Mouse (Mus musculus) gastrocnemius, postnatal 36 days (tissue): Measurements from ENCODE around the gene Cog3. TPM values are rescaled to one million over a fixed set of nuclear protein-coding genes. Genes with fewer than 3 reads are reported as not detected.

Experiments
- DNase-seq, 2 experiments: peaks; one replicate each; pipeline ENCODE4 v3.0.0; 2022
- intact Hi-C: fragments of 180-260 bp; cut with DNase I; formaldehyde crosslinking; loops from one replicate; pipeline ENCODE4 v1.15.1; 2025
- total RNA-seq, 2 experiments: library from RNA; stranded (reverse); gene quantifications; 2 replicates each; pipeline ENCODE4 v1.2.3; 2021

Gene Cog3
- total RNA-seq, 2 experiments from 2014 or later = 6.2 to 6.6 TPM

GRCm38 (mm10) chr14:75711731-75712130, 42.6 kb downstream of the Cog3 start:
- intact Hi-C loops = no loop called here
- no peak for DNase-seq

DNA sequence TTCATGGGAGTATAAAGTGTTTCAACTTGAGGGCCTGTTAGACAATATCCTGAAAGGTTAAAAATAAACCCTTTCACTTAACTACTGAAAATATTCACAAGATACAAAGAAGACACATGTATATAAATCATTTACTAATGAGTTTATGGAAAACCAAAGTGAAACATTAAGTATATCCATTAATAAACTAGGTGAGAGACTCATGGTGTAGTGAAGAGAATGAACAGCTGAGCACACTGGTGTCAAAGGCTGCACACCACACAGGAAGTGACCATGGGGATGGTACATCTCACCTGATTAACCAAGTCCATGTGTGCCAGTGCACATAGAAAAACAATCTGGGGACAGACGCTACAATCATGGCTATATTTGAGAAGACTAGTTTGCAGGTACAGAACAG, 45.3 kb downstream of the Cog3 start:
- DNase-seq = no peak
- intact Hi-C loops = no loop called here

- intact Hi-C loops = no loop called here
- no peak for DNase-seq
Measured at GRCm38 (mm10) chr14:75707771-75708170, 46.5 kb downstream of the Cog3 start.

DNA sequence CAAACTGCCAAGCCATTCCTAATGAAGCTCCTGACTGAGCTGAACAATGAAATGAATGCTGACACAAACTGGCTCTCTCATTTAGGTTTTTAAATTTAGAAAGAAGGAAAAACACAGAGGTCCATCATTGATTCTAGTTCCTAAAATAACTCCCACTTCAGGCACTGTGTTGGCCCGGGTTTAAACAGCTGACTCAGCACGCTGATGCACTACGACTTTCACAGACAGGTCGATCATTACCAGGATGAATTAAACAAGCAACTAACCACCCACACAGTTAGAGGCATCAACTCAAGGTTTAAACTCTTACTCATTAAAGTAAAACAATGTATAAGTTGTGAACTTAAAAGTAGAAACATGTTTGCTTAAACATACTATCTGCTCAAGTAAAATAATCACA, 47.7 kb downstream of the Cog3 start:
- intact Hi-C loops = no loop called here

DNA sequence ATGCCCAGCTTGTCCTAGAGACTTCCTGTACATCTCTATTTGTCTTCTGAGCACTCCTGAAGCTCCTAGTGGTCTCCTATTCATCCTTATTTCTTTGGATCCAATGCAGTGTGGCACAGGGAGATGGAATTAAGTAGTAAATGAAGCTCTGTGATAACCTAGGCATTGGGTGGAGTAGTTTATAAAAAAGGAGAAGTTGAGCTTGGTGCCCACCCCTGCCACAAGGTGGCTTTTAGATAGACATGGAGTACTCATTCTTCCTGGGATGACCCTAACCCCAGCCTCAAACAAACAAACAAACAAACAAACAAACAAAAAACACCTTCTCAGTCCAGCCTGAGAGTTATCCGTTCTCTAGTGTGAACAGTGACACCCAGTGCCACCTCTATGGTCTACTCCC, 56.4 kb downstream of the Cog3 start:
- intact Hi-C loops = no loop called here
- DNase-seq = no peak

More for the DNA sequence above, 47.7 kb downstream of the Cog3 start:
- DNase-seq = no peak

DNA sequence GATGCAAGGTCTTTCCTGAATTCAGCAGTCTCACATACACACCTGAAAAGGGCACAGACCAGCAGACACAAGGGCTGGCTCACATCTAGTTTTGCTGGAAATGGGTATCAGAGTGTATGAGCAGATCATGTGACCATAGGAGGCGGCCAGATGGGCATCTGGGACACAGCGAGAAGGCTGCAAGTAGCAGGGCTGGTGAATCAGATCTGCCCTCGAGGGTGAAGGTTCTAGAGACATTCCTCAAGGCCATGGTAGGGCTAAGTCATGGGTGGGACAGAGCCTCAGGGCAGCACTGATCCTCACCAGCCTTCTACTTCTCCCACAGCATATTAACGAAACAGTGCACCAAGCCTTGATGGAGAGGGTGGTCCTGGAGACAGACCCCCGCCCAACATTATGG, 58.2 kb downstream of the Cog3 start:
- DNase-seq = no peak
- intact Hi-C loops = no loop called here

DNA sequence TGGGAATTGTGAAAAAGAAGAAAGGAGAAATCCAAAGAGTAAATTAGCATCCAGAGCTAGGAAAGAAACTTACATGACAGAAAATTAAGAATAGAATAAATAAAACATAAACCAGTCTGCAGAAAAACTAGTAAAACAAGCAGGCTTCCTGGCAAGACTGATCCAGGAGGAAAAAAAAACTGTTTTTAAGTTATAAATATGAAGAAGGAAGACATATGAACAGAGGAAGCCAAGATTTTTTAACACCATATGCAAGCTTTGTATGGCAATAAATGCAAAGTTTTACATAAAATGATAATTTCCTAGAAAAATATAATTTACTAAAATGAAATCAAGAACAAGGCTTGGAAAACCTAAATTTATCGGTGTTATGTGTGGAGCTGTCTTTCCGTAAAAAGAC, 63.9 kb downstream of the Cog3 start:
- DNase-seq = no peak
- intact Hi-C loops = no loop called here

DNA sequence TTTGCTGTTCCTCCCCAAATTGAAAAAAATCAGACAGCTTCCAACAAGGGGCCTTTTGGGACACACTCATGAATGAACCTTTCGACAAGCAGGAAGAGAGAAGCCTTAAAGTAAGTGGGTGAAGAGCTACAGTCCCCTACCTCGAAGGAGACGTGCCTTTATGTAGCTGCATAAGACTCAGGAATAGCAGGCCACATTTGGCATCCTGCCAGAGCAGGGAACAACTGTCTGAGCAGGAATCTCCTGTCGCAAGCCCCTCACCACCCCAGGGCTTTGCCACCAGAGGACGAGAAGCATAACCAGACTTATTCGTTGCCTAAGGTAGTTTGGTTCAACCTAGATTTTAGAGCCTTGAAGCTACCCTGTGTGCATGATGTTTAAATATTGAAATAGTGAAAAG, 78.0 kb downstream of the Cog3 start:
- intact Hi-C loops = no loop called here
- no peak for DNase-seq

DNA sequence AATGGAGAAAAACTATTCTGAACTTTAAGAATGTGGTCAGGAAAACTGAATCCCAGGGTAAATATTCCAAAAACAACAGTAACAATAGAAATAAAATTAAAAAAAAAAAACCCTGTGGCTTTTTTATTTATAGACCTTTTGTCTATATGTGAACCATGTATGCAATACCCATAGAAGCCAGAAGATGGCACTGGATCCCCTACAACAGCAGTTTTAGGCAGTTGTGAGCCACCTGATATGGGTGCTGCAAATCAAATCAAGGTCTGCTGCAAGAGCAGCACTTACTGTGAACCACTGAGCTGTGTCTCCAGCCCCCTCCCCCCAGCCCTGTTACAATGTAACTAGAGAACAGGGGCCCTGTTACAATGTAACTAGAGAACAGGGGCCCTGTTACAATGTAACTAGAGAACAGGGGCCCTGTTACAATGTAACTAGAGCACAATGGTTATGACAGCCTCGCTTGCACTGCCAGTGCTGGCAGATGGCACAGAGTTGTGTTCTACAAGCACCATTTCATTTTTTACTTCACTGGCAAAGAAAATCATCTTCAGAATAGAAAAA, 85.2 kb downstream of the Cog3 start:
- DNase-seq = no peak
- intact Hi-C loops = no loop called here

- DNase-seq = no peak
- intact Hi-C loops = no loop called here
Measured at GRCm38 (mm10) chr14:75665430-75666180, 88.7 kb downstream of the Cog3 start.

- intact Hi-C loops = no loop called here
- DNase-seq = no peak
Measured at GRCm38 (mm10) chr14:75661548-75661947, 92.8 kb downstream of the Cog3 start.

- intact Hi-C loops = no loop called here
- no peak for DNase-seq
Measured at GRCm38 (mm10) chr14:75660936-75661335, 93.4 kb downstream of the Cog3 start.

Other genes with a start within 250 kb of the Cog3 start
- not detected for gene Spert, start 161.4 kb downstream of the Cog3 start, total RNA-seq
- gene Erich6b, start 112.3 kb downstream of the Cog3 start, total RNA-seq = not detected
- gene Slc25a30, start 32.5 kb upstream of the Cog3 start, total RNA-seq = 10 to 100 TPM in 1 of 2 experiments, 1 to 10 TPM in 1; 5.6 to 11.9 TPM
- gene Tpt1, start 90.6 kb upstream of the Cog3 start, total RNA-seq = 1,000 to 10,000 TPM; 2,921 to 3,241 TPM
- gene Kctd4, start 200.5 kb upstream of the Cog3 start, total RNA-seq = not detected